11 mouse cellular contexts compared by ENCODE assay signal in genomic region chr14:103096621-103097020, GRCm38 (mm10). TPM values are rescaled to one million over a fixed set of nuclear protein-coding genes. Genes with fewer than 3 reads are reported as not detected.
DNase-seq lines count a peak whose midpoint lies in the region; ATAC-seq lines count a peak whose summit lies in the region.
"Had no signal": no experiment of that assay in that cellular context is flagged by ENCODE, and none has a peak within 500 bp of the region (broad histone marks: within the 10 kb centered on the region; RNA-seq: fewer than 3 reads in every experiment).

No protein-coding gene starts in this region.

- no peaks in the 10 kb centered on the region for H3K36me3 ChIP-seq in intestine, embryonic 15.5 days
- H3K36me3 ChIP-seq in intestine, embryonic 16.5 days (ENCODE audit: control insufficient read depth, insufficient read depth, low read length): 0 out of 2 replicates have a peak, but pooled peaks cover 3% of the 10 kb centered on the region

- DNase-seq in adipocyte (ENCODE audit: low spot score): peak; percentile 86
- peak; percentile 32 for DNase-seq in fibroblast of lung, adult 2 months (ENCODE audit: low read depth)
- DNase-seq in lung, postnatal 25 days (ENCODE audit: low spot score): peak; percentile 52
- no peak for DNase-seq in thymus, postnatal 4 days
- no peak for DNase-seq in right cerebral cortex, postnatal 14 days
- DNase-seq: cerebellum, postnatal 25 days; kidney, postnatal 10 days had no signal

- no peaks in the 10 kb centered on the region for H3K27me3 ChIP-seq in intestine, embryonic 15.5 days (replicated peaks)
- no peaks in the 10 kb centered on the region for H3K27me3 ChIP-seq in intestine, embryonic 16.5 days (replicated peaks; ENCODE audit: control insufficient read depth, insufficient read depth, low read length)
- H3K27me3 ChIP-seq: limb, embryonic 13.5 days had no signal

- H3K9ac ChIP-seq in intestine, embryonic 15.5 days: no peak overlapping the region
- no peak overlapping the region for H3K9ac ChIP-seq in intestine, embryonic 16.5 days (ENCODE audit: low read depth, low read length)

- H3K9me3 ChIP-seq in intestine, embryonic 15.5 days: no peaks in the 10 kb centered on the region
- H3K9me3 ChIP-seq in intestine, embryonic 16.5 days (ENCODE audit: control insufficient read depth, low read length): no peaks in the 10 kb centered on the region
- H3K9me3 ChIP-seq: limb, embryonic 13.5 days had no signal

- no peak overlapping the region for H3K4me3 ChIP-seq in intestine, embryonic 15.5 days (replicated peaks)
- no peak overlapping the region for H3K4me3 ChIP-seq in intestine, embryonic 16.5 days (ENCODE audit: low read length)

- WGBS in intestine, embryonic 15.5 days: 71% methylated on average over 6 of the region's 6 CpGs
- WGBS in intestine, embryonic 16.5 days: 71% methylated on average over 6 of the region's 6 CpGs

- no peak overlapping the region for H3K27ac ChIP-seq in intestine, embryonic 15.5 days
- no peak overlapping the region for H3K27ac ChIP-seq in intestine, embryonic 16.5 days (ENCODE audit: low read length)
- H3K27ac ChIP-seq: limb, embryonic 13.5 days had no signal

- peaks cover 28% of the 10 kb centered on the region for H3K4me1 ChIP-seq in intestine, embryonic 15.5 days (replicated peaks)
- H3K4me1 ChIP-seq in intestine, embryonic 16.5 days (ENCODE audit: control insufficient read depth, insufficient read depth, low read length): peaks cover 25% of the 10 kb centered on the region

- peak overlapping the region; percentile 28; the same call in 1 of the 2 replicates for H3K4me2 ChIP-seq in intestine, embryonic 15.5 days (replicated peaks)
- H3K4me2 ChIP-seq in intestine, embryonic 16.5 days (ENCODE audit: low read depth, low read length): no peak overlapping the region

- ATAC-seq in intestine, embryonic 15.5 days: no peak
- no peak for ATAC-seq in intestine, embryonic 16.5 days

RNA-seq across cellular contexts. Expression of gene Fbxl3, which starts 2.7 kb away (rescaled TPM):
- polyA plus RNA-seq in intestine, embryonic 15.5 days (2015; fragmentation: Nextera tagmentation; extraction: Ambion mirVana): 22.4 and 23.0 TPM in 2 replicates
- polyA plus RNA-seq in intestine, embryonic 16.5 days (2015; fragmentation: Nextera tagmentation; extraction: Ambion mirVana): 19.0 and 19.4 TPM in 2 replicates

RNA-seq across cellular contexts. Expression of gene Cln5, which starts 26.6 kb away (rescaled TPM):
- polyA plus RNA-seq in intestine, embryonic 15.5 days (2015; fragmentation: Nextera tagmentation; extraction: Ambion mirVana): 29.0 and 29.6 TPM in 2 replicates
- polyA plus RNA-seq in intestine, embryonic 16.5 days (2015; fragmentation: Nextera tagmentation; extraction: Ambion mirVana): 27.2 and 28.3 TPM in 2 replicates

RNA-seq across cellular contexts. Expression of gene Acod1, which starts 49.8 kb away (rescaled TPM):
- 0.06 and 0.08 TPM in 2 replicates for polyA plus RNA-seq in intestine, embryonic 15.5 days (2015; fragmentation: Nextera tagmentation; extraction: Ambion mirVana)
- 0.05 TPM in 1 of 2 replicates, not detected in the other for polyA plus RNA-seq in intestine, embryonic 16.5 days (2015; fragmentation: Nextera tagmentation; extraction: Ambion mirVana)
- polyA plus RNA-seq: limb, embryonic 13.5 days; testis, adult 2 months had no signal

Comparison
In these comparisons a context has a peak if more than half of its experiments do, and no peak if none do; other contexts are left out.
1. DNase-seq: peak in adipocyte (single experiment), fibroblast of lung, adult 2 months (single experiment) and lung, postnatal 25 days (single experiment); none in thymus, postnatal 4 days (single experiment) and right cerebral cortex, postnatal 14 days (single experiment).